Mouse (Mus musculus) spleen, adult 2 months (tissue): ENCODE measurements at regions not wholly inside any gene's neighbourhood (a gene's known extent, or its start where the extent isn't known, plus 50 kb on each side); places are given as distances from the start of the nearest gene placed in this dataset.

Experiments
- DNase-seq, 2 experiments: peaks; one replicate each; pipeline versions ENCODE4 v3.0.0 to v3.0.0-alpha.2; 2012 to 2021; ENCODE audit warnings: low spot score in 2 of 2, low read depth in 1 of 2
- H3K27ac ChIP-seq: fragments of 200-500 bp; 2 replicates; pipeline ENCODE4 v1.5.1; 2012; ENCODE audit warnings: low read length, inconsistent platforms; ENCODE audit not compliant: insufficient read depth
- H3K27me3 ChIP-seq: fragments of 200-500 bp; 2 replicates; pipeline ENCODE4 v1.6.1; 2012; ENCODE audit warnings: mild to moderate bottlenecking, moderate library complexity, low read length, inconsistent platforms; ENCODE audit not compliant: control insufficient read depth, insufficient read depth
- H3K36me3 ChIP-seq: fragments of 200-500 bp; 2 replicates; pipeline ENCODE4 v1.6.1; 2012; ENCODE audit warnings: mild to moderate bottlenecking, low read length, inconsistent platforms; ENCODE audit not compliant: control insufficient read depth, insufficient read depth
- H3K4me1 ChIP-seq: fragments of 200-500 bp; 2 replicates; pipeline ENCODE4 v1.6.1; 2011; ENCODE audit warnings: inconsistent platforms; ENCODE audit not compliant: control insufficient read depth, insufficient read depth, insufficient read length
- H3K4me3 ChIP-seq: fragments of 200-500 bp; 2 replicates; pipeline ENCODE4 v1.5.1; 2011; ENCODE audit warnings: mild to moderate bottlenecking, inconsistent platforms; ENCODE audit not compliant: insufficient read depth, insufficient read length; ENCODE audit errors: extremely low read depth
- CTCF ChIP-seq: fragments of 200-500 bp; IDR thresholded peaks from 2 replicates; pipeline ENCODE4 v1.5.1; 2011; ENCODE audit warnings: mild to moderate bottlenecking, inconsistent platforms; ENCODE audit not compliant: insufficient read depth, insufficient read length, insufficient replicate concordance; ENCODE audit errors: extremely low read depth
- POLR2A ChIP-seq: fragments of 200-500 bp; IDR thresholded peaks from 2 replicates; pipeline ENCODE4 v1.6.1; 2011; ENCODE audit warnings: low read depth, low read length, inconsistent platforms
- WGBS: fragments of 180-500 bp; shearing (Covaris S2); methylation state at CpG from one replicate; pipeline ENCODE4 v1.1.7; 2018; 5-methylcytosine and 5-hydroxymethylcytosine counted together

DNA sequence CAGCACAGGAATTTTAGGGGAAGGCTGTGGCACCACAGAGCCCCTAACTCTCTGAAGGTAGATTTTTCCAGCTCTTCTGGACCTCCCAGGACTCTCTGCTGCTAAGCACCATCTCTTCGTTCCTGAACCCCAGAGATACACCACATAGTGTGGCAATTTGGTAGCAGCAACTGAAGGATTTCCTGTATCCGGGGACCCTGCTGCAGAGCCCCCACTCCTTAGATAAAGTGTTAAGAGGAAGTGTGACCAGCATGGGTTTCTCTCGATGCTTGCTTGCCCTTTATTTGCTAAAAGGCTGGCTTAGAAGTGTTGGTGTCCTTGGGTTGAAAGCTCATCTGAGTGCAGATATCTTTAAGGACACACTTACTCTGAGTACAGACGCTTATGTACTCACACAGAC lies 115.6 kb upstream of the Stc2 start:
- DNase-seq = no peak
- Histone ChIP-seq H3K36me3 (no peaks in the 10 kb centered on the region), H3K4me1 (no peaks in the 10 kb centered on the region), H3K4me3 (no peak overlapping the region), H3K27ac (no peak overlapping the region), H3K27me3 (no peaks in the 10 kb centered on the region)
- WGBS = 18% methylated on average over 4 of the region's 4 CpGs
- TF ChIP-seq POLR2A (no peak), CTCF (no peak)

DNA sequence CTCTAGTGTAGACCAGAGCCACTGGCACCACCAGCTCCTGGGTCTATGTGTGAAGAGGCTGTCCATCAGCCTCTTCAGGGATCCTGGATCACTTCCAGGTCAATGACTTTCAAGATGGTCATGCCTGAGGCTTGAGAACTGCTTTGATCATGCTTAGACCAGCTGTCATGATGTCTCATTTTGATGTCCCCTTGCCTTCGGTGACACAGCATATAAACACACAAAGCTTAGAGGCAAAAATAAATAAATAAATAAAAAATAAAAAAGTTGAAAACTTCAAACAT lies 111.1 kb upstream of the Stc2 start:
- no peak for DNase-seq
- Histone ChIP-seq H3K36me3 (no peaks in the 10 kb centered on the region), H3K27ac (no peak overlapping the region), H3K4me3 (no peak overlapping the region), H3K4me1 (no peaks in the 10 kb centered on the region), H3K27me3 (no peaks in the 10 kb centered on the region)
- WGBS = 96% methylated on average over 1 of the region's 1 CpGs
- TF ChIP-seq POLR2A = no peak
- no peak for TF ChIP-seq CTCF

DNA sequence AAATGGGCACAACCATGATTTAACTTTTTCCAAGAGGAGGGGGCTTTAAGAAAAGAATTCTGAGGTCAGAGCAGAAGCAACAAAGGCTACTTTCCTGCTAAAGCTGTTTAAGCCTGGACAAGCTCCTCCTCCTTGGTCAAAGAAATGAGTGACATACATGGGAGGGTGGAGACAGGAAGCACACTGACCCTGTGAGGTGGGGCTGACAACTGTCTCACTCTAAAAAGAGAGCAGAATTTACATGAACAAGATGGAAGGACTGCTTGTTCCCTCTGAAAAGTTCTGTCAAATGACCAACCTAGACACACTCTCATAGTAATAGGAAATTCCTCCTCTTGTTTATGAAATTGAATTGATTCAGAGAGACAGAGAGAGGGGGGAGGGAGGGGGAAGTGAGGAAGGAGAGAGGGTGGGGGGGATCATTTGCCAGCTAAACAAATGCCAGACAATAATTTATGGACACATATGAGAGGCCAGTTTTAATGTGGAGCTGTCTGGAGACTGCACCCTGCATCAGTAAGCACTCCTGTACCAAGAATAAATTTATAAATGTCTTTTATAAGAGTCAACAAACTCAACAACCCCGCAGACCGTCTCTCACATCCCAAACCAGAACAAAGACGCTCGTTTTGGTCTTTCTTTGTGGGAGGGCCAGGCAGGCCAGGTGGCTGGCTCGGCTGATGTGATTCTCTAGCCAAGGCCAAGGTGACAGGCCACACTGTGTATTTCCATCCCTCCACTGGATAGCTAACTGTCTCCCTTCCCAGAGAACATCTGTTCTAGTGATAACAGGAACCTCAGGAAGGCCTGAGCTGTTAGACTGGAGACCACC lies 110.6 kb upstream of the Stc2 start:
- TF ChIP-seq POLR2A (no peak), CTCF (no peak)
- WGBS = 70% methylated on average over 5 of the region's 5 CpGs
- H3K27ac ChIP-seq = no peak overlapping the region
- no peak overlapping the region for H3K4me3 ChIP-seq
- no peaks in the 10 kb centered on the region for H3K27me3 ChIP-seq
- H3K4me1 ChIP-seq = no peaks in the 10 kb centered on the region
- no peaks in the 10 kb centered on the region for H3K36me3 ChIP-seq
- no peak for DNase-seq

DNA sequence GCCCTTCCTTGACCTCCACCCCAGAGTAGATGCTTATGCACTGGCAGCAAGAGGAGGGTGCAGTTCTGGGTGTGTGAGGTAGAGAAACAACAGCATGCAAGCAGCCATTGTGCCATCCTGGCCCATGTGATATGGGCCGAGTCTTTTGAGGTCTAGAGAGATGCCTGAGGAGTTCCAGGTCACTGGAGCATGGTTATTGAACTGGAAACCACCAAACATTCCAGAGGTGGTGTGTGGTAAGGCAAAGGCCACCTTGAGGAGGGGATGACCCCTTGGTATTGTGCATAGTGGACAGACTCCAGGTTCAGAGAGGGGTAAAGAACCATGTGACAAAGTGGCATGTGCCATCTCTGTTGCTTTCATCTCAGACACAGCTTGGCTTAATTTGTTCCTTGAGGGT lies 107.9 kb upstream of the Stc2 start:
- WGBS = 73% methylated on average over 1 of the region's 1 CpGs
- Histone ChIP-seq H3K4me3 (no peak overlapping the region), H3K36me3 (no peaks in the 10 kb centered on the region), H3K4me1 (no peaks in the 10 kb centered on the region), H3K27ac (no peak overlapping the region), H3K27me3 (no peaks in the 10 kb centered on the region)
- no peak for TF ChIP-seq POLR2A
- no peak for TF ChIP-seq CTCF
- DNase-seq = no peak

DNA sequence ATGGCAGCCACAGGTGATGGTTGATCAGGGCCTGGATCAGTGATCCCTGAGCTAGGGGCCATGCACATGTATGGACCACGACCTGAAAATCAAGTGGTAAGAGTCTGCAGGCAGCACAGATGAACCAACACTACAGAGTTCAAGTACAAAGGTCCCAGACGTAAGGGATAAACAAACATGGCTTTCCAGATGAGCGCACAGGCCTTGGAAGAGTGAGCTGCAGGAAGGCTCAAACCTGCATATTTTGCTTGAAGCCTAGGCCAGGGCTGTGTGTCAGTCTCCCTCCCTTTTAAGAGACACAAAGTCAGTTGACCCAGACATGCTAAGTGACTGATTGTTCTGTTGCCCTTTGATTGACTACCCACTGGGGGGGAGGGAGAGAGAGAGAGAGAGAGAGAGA lies 107.2 kb upstream of the Stc2 start:
- Histone ChIP-seq H3K4me1 (no peaks in the 10 kb centered on the region), H3K27me3 (no peaks in the 10 kb centered on the region), H3K27ac (no peak overlapping the region), H3K36me3 (no peaks in the 10 kb centered on the region), H3K4me3 (no peak overlapping the region)
- DNase-seq = no peak
- 76% methylated on average over 3 of the region's 3 CpGs for WGBS
- TF ChIP-seq CTCF (no peak), POLR2A (no peak)

DNA sequence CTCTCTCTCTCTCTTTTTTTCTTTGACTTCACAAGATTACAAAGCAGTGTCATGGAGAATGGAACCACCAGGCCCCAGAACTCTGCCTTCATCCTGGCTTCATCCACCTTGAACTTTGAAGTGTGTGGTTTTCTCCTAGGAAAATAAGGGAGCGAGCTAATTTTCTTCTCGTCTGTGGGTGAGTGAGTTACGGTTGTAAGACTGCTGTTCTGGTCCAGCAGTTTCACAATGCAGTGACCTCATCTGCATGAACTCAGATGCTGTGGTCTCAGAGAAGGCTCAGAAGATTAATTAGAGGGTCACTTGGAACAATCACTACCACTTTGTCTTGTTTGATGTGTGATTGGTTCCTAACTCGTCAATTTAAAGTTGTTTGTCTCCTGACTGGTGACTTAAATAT lies 103.1 kb upstream of the Stc2 start:
- TF ChIP-seq CTCF (no peak), POLR2A (no peak)
- WGBS = 78% methylated on average over 4 of the region's 4 CpGs
- Histone ChIP-seq H3K4me3 (no peak overlapping the region), H3K36me3 (no peaks in the 10 kb centered on the region), H3K4me1 (no peaks in the 10 kb centered on the region), H3K27ac (no peak overlapping the region), H3K27me3 (no peaks in the 10 kb centered on the region)
- no peak for DNase-seq

DNA sequence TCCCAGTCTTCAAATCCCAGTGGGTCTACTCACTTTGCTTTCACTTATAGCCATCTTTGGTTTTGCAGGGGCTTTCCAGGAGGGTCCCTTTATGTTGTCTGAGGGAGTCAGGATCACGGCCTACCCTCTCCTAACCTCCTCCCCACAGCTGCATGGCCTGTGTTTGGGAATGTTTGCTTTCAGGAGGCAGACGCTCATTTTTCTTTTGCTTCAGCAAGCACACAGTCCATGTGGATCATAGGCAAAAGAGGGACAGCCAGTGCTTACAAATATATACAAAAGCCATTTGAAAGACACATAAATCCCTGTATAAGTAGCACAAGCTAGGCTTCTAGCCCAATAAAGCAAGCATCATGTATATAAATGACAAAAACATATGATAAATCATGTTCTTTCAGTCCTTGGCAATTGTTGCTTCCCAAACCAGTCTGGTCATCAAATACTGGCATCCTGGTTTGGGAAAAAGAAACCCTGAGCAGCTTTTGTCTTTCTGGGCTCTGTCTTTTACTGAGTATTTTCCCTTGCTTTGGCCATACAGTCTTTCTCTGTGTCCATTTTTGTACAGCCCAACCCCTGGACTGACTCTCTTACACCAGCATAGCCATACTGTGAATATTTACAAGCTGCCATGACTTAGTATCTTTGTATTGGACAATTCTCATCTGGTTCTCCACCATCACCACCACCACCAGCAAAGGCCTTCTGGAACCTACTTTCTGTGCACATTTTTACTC lies 101.0 kb upstream of the Stc2 start:
- Histone ChIP-seq H3K4me1 (no peaks in the 10 kb centered on the region), H3K36me3 (no peaks in the 10 kb centered on the region), H3K27ac (no peak overlapping the region), H3K4me3 (no peak overlapping the region), H3K27me3 (no peaks in the 10 kb centered on the region)
- WGBS = 86% methylated on average over 2 of the region's 2 CpGs
- no peak for DNase-seq
- TF ChIP-seq POLR2A (no peak), CTCF (no peak)
